Mouse (Mus musculus) heart, embryonic 10.5 days (tissue): ENCODE measurements around the gene Rpl36. TPM values are rescaled to one million over a fixed set of nuclear protein-coding genes. Genes with fewer than 3 reads are reported as not detected.

Experiments
- DNase-seq: peaks from one replicate; pipeline ENCODE4 v3.0.0-alpha.2; 2017; ENCODE audit warnings: low spot score
- H3K27ac ChIP-seq: fragments of 300-500 bp; sonication (generic); 2 replicates; pipeline ENCODE4 v1.5.1; 2016; ENCODE audit warnings: mild to moderate bottlenecking
- H3K27me3 ChIP-seq: fragments of 300-500 bp; sonication (generic); 2 replicates; pipeline ENCODE4 v1.6.1; 2016; ENCODE audit warnings: mild to moderate bottlenecking; ENCODE audit not compliant: poor library complexity, insufficient read depth, severe bottlenecking
- H3K36me3 ChIP-seq: fragments of 300-500 bp; sonication (generic); 2 replicates; pipeline ENCODE4 v1.6.1; 2016; ENCODE audit warnings: mild to moderate bottlenecking, moderate library complexity
- H3K4me1 ChIP-seq: fragments of 300-500 bp; sonication (generic); 2 replicates; pipeline ENCODE4 v1.6.1; 2016; ENCODE audit warnings: mild to moderate bottlenecking
- H3K4me3 ChIP-seq: fragments of 300-500 bp; sonication (generic); 2 replicates; pipeline ENCODE4 v1.5.1; 2016; ENCODE audit warnings: mild to moderate bottlenecking, moderate library complexity
- H3K9me3 ChIP-seq: fragments of 300-500 bp; sonication (generic); 2 replicates; pipeline ENCODE4 v1.6.1; 2016; ENCODE audit warnings: mild to moderate bottlenecking, moderate library complexity
- WGBS: fragments of 180-500 bp; shearing (Covaris S2); methylation state at CpG from one replicate; pipeline ENCODE4 v1.1.7; 2016; 5-methylcytosine and 5-hydroxymethylcytosine counted together
- polyA plus RNA-seq: library from polyadenylated mRNA; unstranded; fragments of >200 nt; fragmentation: Nextera tagmentation; extraction: Ambion mirVana; gene quantifications from 2 replicates; pipeline ENCODE4 v1.2.1, GENCODE M21; 2016

Rpl36 gene
- 1,286 and 1,339 TPM in 2 replicates for polyA plus RNA-seq

DNA sequence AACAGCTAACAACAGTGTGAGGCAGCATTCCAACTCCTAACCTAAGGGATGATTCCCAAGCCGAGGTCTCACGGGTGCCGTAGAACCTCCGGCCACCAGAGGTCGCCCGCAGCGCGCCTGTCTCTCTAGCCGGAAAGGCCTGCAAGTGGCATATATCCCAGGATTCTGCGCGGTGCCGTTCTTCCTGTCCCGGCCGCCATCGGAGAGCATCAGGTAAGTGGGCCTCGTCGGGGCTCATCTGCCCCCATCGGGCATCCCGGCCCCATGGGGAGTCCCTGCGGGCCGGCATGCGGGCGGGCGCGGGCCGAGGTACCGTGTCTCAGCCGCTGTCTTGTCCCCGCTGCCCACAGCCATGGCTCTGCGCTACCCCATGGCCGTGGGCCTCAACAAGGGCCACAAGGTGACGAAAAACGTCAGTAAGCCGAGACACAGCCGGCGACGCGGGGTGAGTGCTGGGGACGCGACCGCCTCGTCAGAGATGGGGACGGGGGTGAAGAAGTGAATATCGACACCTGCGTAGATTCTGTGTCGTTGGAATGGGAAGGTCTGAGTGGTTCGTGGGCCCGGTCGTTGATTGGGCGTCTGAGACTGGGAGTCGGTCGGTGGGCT lies at the start of gene Rpl36:
Rpl36 (plus strand) TSS at position 181 of the 609 bp plus-strand sequence.
- under 1% methylated on average over 52 of the region's 52 CpGs for WGBS
- Histone ChIP-seq H3K27me3 (no peaks in the 10 kb centered on the region), H3K9me3 (no peaks in the 10 kb centered on the region), H3K4me1 (peaks cover 42% of the 10 kb centered on the region), H3K27ac (peak within 1 kb of the TSS; percentile 96), H3K36me3 (peaks cover 44% of the 10 kb centered on the region), H3K4me3 (peak within 1 kb of the TSS; percentile 86)
- peak; percentile 97 for DNase-seq

- H3K9me3 ChIP-seq = no peaks in the 10 kb centered on the region
- no peak overlapping the region; the same call in 1 of the 2 replicates for H3K27ac ChIP-seq
- WGBS = 92% methylated on average over 29 of the region's 29 CpGs
- peaks cover 100% of the 10 kb centered on the region for H3K36me3 ChIP-seq
- no peak for DNase-seq
- H3K4me3 ChIP-seq = no peak overlapping the region
- H3K4me1 ChIP-seq = no peaks in the 10 kb centered on the region
- no peaks in the 10 kb centered on the region for H3K27me3 ChIP-seq
Measured at GRCm38 (mm10) chr17:56566293-56566692, 46.9 kb upstream of the Rpl36 start.

- no peak overlapping the region for H3K27ac ChIP-seq
- no peak for DNase-seq
Measured at GRCm38 (mm10) chr17:56566918-56567317, 46.3 kb upstream of the Rpl36 start.

GRCm38 (mm10) chr17:56567370-56567769 lies 45.8 kb upstream of the Rpl36 start:
- no peak for DNase-seq
- WGBS = 92% methylated on average over 4 of the region's 4 CpGs
- H3K36me3 ChIP-seq = peaks cover 100% of the 10 kb centered on the region

More at GRCm38 (mm10) chr17:56566918-56567317, 46.3 kb upstream of the Rpl36 start:
- peaks cover 100% of the 10 kb centered on the region for H3K36me3 ChIP-seq
- H3K9me3 ChIP-seq = no peaks in the 10 kb centered on the region
- H3K4me1 ChIP-seq = no peaks in the 10 kb centered on the region
- WGBS = 92% methylated on average over 5 of the region's 5 CpGs
- H3K4me3 ChIP-seq = no peak overlapping the region
- no peaks in the 10 kb centered on the region for H3K27me3 ChIP-seq

DNA sequence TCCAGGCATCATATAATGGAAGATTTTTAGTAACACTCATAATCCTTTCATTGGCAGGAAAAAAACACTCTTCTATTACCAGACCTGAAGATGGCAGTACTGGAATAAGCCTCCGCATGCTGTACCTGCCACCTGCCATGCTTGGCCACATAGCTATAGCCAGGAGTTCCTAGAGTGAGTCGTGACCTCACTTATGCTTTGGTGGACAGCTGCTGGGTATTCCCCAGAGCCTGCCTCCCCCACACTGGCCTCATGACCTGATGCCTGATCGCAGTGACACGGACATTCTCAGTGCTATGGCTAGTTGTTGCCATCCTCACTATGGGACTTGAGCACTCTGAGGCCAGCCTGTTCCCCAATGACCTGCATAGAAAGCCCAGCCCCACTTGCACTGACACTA lies 42.9 kb upstream of the Rpl36 start:
- H3K9me3 ChIP-seq = no peaks in the 10 kb centered on the region
- no peaks in the 10 kb centered on the region for H3K27me3 ChIP-seq
- peaks cover 98% of the 10 kb centered on the region for H3K36me3 ChIP-seq
- WGBS = 90% methylated on average over 4 of the region's 4 CpGs
- H3K27ac ChIP-seq = no peak overlapping the region
- DNase-seq = no peak
- no peaks in the 10 kb centered on the region for H3K4me1 ChIP-seq
- no peak overlapping the region for H3K4me3 ChIP-seq

More at GRCm38 (mm10) chr17:56567370-56567769, 45.8 kb upstream of the Rpl36 start:
- H3K4me1 ChIP-seq = no peaks in the 10 kb centered on the region
- H3K4me3 ChIP-seq = no peak overlapping the region
- no peak overlapping the region for H3K27ac ChIP-seq
- no peaks in the 10 kb centered on the region for H3K27me3 ChIP-seq
- no peaks in the 10 kb centered on the region for H3K9me3 ChIP-seq

- DNase-seq = no peak
- Histone ChIP-seq H3K36me3 (peaks cover 95% of the 10 kb centered on the region), H3K4me1 (no peaks in the 10 kb centered on the region), H3K27ac (no peak overlapping the region), H3K4me3 (no peak overlapping the region), H3K9me3 (no peaks in the 10 kb centered on the region), H3K27me3 (no peaks in the 10 kb centered on the region)
- 95% methylated on average over 1 of the region's 1 CpGs for WGBS
Measured at GRCm38 (mm10) chr17:56572154-56572553, 41.1 kb upstream of the Rpl36 start.

DNA sequence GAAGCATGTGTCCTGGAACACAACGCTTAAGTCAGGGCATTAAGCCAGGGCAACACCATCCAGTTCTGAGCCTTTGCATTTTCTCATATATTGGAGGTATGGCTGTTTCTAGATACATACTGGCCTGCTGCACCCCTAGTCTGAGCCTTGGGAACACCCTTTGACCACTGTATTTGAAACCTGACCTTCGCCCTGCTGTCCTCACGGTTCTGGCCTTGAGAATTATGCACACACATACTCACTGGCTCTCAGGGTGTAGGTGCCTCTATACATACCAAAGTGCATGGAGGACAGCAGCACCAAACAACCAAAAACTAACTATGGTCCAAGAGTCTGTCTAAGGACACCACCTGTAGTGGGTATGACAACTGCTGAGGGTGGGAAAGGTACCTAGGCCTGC lies 40.3 kb upstream of the Rpl36 start:
- H3K4me3 ChIP-seq = no peak overlapping the region

GRCm38 (mm10) chr17:56583071-56583470 lies 30.1 kb upstream of the Rpl36 start:
- Histone ChIP-seq H3K9me3 (no peaks in the 10 kb centered on the region), H3K27ac (peak overlapping the region; percentile 92), H3K27me3 (no peaks in the 10 kb centered on the region), H3K4me3 (peak overlapping the region; percentile 90), H3K36me3 (peaks cover 69% of the 10 kb centered on the region), H3K4me1 (peaks cover 35% of the 10 kb centered on the region)
- 86% methylated on average over 1 of the region's 1 CpGs for WGBS
- no peak for DNase-seq

More for the DNA sequence above, 40.3 kb upstream of the Rpl36 start:
- Histone ChIP-seq H3K27ac (no peak overlapping the region), H3K4me1 (no peaks in the 10 kb centered on the region), H3K36me3 (peaks cover 95% of the 10 kb centered on the region), H3K27me3 (no peaks in the 10 kb centered on the region), H3K9me3 (no peaks in the 10 kb centered on the region)
- DNase-seq = no peak
- WGBS = 86% methylated on average over 3 of the region's 3 CpGs

DNA sequence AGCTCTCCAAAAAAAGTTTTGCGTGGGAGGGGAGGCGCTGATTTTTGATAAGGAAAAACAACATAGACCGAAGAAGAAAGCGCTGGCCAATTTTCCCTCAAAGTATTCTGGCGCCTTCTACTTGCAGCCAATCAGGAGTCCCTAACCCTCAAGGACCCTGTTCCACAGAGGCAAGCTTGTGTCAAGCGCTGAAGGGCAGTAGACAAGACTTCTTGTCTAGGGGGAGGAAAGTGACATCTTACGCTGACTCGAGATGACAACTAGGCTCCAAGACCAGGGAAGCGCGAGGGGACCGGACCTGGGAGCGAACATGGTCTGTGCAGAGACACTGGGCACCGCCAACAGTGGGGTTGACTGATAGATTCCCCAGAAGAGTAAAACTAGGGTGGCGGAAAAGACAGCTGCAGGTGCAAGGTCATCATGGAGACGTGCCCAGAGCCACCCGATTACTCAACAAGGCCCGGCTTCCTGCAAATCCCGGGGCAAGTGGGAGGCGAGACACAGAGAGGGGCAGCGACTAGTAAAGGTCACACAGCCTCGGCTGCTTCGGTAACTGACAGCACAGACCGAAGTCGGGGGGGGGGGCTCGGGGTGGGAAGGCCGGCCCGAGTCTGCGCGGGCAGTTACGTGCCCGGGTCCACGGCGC lies 29.5 kb upstream of the Rpl36 start:
- 2% methylated on average over 33 of the region's 33 CpGs for WGBS
- DNase-seq = peak; percentile 79
- Histone ChIP-seq H3K4me1 (peaks cover 35% of the 10 kb centered on the region), H3K27me3 (no peaks in the 10 kb centered on the region), H3K9me3 (no peaks in the 10 kb centered on the region), H3K4me3 (peak overlapping the region; percentile 90), H3K27ac (peak overlapping the region; percentile 92), H3K36me3 (peaks cover 69% of the 10 kb centered on the region)

DNA sequence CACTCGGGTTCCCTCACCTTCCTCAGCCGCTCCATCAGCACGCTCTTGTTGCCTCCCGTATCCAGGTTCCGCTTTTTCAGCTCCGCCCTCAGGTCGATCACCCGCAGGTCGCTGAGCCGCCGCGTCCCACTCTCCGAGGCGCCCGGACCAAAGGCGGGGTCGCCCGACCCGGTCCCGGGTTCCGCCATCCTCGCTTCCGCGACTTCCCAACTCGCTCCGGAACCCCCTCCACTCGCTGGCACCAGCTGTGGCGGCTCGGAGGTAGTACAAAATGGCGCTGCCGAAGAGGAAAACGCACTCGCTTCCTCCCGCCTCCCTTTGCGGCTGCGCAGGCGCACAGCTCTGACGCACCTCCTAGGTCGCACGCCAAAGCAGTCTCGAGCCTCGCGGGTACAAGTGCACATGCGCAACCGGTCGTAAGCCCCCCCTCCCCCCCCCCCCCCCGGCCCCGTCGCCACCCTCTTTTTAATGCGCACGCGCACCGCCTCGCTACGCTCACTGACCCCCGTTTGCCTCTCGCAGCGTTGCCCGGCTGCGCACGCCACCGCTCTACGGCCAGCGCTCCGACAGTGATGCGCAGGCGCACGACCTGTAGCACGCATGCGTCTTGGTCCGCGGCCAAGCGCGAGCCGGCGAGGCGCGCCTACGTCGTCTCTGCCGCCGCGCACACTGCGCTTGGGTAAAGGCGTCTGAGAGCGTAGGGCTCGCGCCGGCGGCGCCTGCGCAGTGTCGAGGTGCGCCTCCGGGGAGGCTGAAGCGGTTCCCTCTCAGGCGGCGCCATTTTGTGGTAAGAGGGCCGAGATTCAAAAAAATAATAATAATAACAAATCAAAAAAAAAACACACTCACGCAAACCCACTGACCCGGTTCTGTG lies 28.7 kb upstream of the Rpl36 start, which contains the start of the genes Safb2 and Safb:
Safb2 (minus strand) TSS at position 329 of the 874 bp plus-strand sequence.
Safb (plus strand) TSS at position 569 of the 874 bp plus-strand sequence.
- DNase-seq = peak; percentile 99
- peak within 1 kb of the TSS; percentile 92 for H3K27ac ChIP-seq
- no peaks in the 10 kb centered on the region for H3K27me3 ChIP-seq
- H3K4me1 ChIP-seq = peaks cover 35% of the 10 kb centered on the region
- no peaks in the 10 kb centered on the region for H3K9me3 ChIP-seq
- H3K4me3 ChIP-seq = peak within 1 kb of the TSS; percentile 90
- peaks cover 69% of the 10 kb centered on the region for H3K36me3 ChIP-seq
- WGBS = under 1% methylated on average over 86 of the region's 101 CpGs

DNA sequence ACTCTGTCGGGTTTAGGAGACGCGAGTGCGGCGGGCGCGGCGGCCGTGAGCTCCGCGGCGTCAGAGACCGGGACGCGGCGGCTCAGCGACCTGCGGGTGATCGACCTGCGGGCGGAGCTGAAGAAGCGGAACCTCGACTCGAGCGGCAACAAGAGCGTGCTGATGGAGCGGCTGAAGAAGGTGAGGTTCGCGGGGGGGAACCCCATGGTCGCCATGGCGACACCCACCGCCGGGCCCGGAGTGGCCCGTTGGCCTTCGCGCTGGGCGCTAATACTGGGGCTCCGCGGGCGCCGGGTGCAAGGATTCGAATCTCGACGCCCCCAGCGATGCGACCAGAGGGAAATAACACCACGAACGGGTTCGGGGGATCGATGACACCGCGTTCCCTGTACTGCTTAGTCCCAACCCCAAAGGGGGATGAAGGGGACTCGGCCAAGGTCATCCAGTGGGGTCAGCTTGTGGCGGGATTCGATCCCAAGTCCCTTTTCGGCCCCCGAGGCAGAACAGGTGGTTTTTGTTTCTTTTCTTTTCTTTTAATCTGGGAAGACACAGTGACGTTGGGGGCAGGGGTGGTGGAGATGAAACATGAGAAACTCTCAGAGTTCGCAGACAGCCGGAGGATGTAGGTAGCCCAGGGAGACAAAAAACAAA lies 27.9 kb upstream of the Rpl36 start:
- under 1% methylated on average over 61 of the region's 61 CpGs for WGBS
- H3K27me3 ChIP-seq = no peaks in the 10 kb centered on the region

DNA sequence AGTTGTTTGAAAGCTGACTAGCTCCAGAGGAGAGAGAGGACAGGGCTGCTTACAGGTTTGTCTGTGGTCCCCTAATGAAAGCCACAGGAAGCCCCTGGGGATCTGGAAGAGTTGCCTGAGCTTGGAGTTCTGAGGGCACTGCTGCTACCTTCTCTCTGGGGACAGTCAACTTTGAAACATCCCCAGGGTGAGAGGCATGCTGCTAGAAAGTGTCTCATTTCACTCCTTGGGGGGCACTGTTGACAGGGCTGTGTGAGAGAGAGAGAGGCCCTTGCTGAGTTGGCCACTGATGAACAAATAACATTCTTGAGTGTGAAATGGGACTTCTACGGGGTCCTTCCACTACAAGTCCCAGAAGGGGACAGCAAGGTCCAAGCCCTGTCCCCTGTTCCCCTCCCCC lies 25.4 kb upstream of the Rpl36 start:
- Histone ChIP-seq H3K4me3 (no peak overlapping the region), H3K27ac (no peak overlapping the region), H3K36me3 (peaks cover 69% of the 10 kb centered on the region), H3K9me3 (no peaks in the 10 kb centered on the region), H3K27me3 (no peaks in the 10 kb centered on the region), H3K4me1 (peaks cover 23% of the 10 kb centered on the region)
- 88% methylated on average over 1 of the region's 1 CpGs for WGBS
- DNase-seq = no peak

More for the DNA sequence above, 27.9 kb upstream of the Rpl36 start:
- DNase-seq = peak; percentile 79
- H3K27ac ChIP-seq = peak overlapping the region; percentile 92
- H3K4me1 ChIP-seq = peaks cover 35% of the 10 kb centered on the region
- H3K36me3 ChIP-seq = peaks cover 69% of the 10 kb centered on the region
- peak overlapping the region; percentile 90 for H3K4me3 ChIP-seq
- H3K9me3 ChIP-seq = no peaks in the 10 kb centered on the region
